Mouse (Mus musculus) megakaryocyte, adult 5-6 weeks (primary cell): Measurements from ENCODE around the gene Nfxl1. TPM values are rescaled to one million over a fixed set of nuclear protein-coding genes. Genes with fewer than 3 reads are reported as not detected.
"Not testable (repeated sequence)": the region's sequence is repeated elsewhere in the genome, so short reads cannot be mapped to it uniquely, and the experiment has no call there.

Source experiments
- ATAC-seq: 2 replicates; pipeline ENCODE4 v1.8.0; 2016; ENCODE audit warnings: mild to moderate bottlenecking, inconsistent platforms; ENCODE audit not compliant: poor library complexity, severe bottlenecking
- total RNA-seq, 2 experiments: library from RNA; stranded (forward) in 1 of 2; stranded (reverse) in 1 of 2; fragments of 153-499, 151-499 nt in 1 of 2; fragments of 221-1000, 200-1000 nt in 1 of 2; gene quantifications; 2 replicates each; pipeline versions ENCODE4 v1.2.3 to v1.2.4; 2015 to 2017

The Nfxl1 gene
- total RNA-seq (2015): 18.5 and 24.1 TPM in 2 replicates
- 12.8 and 17.7 TPM in 2 replicates for total RNA-seq (2017)

GRCm38 (mm10) chr5:72559544-72560049, at the start of gene Nfxl1:
Gene Nfxl1 (minus strand): TSS chr5:72559684.
- peak; percentile 96 for ATAC-seq

- no peak for ATAC-seq
Observed at GRCm38 (mm10) chr5:72603138-72603537, 43.7 kb upstream of the Nfxl1 start.

DNA sequence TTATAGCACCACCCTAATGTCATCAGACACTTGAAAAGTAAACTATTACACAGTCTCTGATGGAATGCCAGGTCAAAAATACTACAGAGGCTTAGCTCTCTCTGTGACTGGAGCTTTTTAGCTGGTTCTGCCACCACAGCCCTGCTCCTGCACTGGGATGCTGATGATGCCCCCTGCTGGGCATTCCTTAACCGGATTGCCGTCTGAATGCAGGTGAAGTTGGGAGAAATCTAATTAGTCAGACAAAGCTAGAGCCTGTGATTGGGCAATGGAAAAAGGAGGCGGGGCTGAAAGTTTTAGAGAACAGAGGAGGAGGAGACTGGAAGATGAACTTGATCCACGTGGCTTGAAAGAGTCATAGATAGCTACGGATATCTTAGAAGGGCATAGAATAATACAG, 41.5 kb upstream of the Nfxl1 start:
- peak; percentile 69 for ATAC-seq

GRCm38 (mm10) chr5:72587192-72587681, 27.8 kb upstream of the Nfxl1 start, which contains the start of gene Gm5868:
Gene Gm5868 (minus strand): TSS chr5:72587551.
- no peak; the same call in 1 of the 2 replicates for ATAC-seq

GRCm38 (mm10) chr5:72586667-72587191, 27.2 kb upstream of the Nfxl1 start:
- ATAC-seq: not testable (repeated sequence)

- ATAC-seq: peak; percentile 49; the same call in 1 of the 2 replicates
Observed at GRCm38 (mm10) chr5:72586122-72586521, 26.6 kb upstream of the Nfxl1 start.

DNA sequence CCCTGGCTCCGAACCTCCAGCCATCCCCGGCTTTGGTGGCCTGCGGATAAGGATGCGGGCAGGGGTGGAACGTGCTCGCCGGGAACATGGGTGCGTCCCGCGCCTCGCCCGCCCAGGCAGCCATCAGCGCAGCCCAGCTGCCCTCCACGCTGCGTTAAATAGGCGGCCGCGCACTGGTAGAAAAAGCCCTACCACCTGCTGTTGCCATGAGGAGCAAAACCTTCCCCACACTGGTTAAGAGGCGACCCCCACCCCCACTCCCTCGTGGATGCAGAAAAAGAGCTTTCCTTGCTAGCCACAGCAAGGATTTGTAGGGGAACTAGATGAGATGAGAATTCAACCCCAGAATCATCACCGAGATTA, 21.5 kb upstream of the Nfxl1 start, which contains the start of gene Zar1:
Gene Zar1, minus strand, starts transcription at position 285 of the 363 bp plus-strand sequence.
- ATAC-seq: not testable (repeated sequence)

DNA sequence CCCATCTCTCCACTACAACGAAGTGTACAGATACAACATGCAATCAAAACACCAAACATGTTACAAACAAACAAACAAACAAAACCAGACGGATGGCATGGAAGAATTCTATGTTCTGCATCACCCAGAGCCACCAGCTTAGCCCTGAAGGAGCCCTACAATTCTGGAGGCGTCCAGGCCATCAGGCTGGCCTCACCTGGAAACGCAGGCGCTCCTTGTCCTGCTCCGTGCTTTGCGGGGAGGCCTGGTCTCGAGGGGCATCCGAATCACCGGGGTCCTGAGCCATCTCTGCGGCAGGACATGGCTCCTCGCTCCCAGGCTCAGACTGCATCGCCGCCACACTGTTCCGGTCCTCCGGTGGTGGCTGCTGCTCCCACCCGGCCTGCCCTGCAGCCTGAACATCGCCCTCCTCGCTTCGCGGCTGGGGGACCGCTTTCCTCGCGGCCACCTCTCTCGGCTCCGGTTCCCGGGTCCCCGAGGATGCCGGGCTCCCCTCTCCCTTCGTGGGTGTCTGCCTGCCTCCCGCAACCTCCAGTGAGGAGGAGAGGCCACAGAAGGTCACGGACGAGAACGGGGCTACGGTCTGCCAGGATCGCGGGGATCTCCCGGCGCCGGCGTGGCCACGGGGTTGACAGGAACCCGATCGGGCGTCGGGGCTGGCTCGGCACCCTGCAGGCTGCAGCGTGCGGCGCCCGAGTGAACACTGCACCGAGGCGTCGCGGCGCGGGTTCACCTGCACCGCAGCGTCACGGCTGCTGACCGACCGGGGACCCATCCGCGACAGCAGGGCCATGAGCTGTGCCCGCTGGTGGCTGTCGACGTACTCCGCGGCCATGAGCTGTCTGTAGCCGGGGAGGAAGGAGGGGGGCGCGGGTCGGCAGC, 20.8 kb upstream of the Nfxl1 start:
- peak; percentile 51 for ATAC-seq

GRCm38 (mm10) chr5:72579599-72579998, 20.1 kb upstream of the Nfxl1 start:
- not testable (repeated sequence) for ATAC-seq

GRCm38 (mm10) chr5:72565621-72566020, 6.1 kb upstream of the Nfxl1 start:
- ATAC-seq: no peak

GRCm38 (mm10) chr5:72563183-72563582, 3.7 kb upstream of the Nfxl1 start:
- not testable (repeated sequence) for ATAC-seq

DNA sequence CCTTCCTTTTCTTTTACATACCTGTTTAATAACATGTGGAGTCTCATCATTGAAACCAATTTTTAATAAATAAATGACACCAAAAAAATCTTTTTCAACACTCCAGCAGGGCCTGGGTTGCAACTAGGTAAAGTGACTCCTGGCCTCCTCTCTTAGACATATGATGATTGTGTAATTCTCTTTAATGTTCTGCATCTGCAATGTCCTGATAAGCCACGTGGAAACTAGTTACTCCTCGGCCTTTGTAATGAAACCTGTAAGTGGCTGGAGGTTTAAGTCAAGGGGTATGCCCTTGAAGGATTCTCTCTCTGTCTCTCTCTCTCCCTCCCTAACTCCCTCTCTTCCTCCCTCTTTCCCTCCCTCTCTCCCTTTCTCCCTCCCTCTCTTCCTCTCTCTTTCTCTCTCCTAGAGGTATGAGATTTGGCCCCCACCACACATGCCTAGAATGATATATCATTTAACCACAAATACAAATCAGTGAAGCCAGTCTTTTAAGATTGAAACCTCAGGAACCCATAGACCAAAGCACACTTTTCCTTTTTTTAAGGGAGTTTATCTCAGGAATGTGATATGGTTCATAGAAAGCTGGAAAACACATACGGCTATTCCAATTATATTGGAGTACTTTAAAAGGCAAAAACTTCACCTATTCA, 1.6 kb upstream of the Nfxl1 start:
- no peak for ATAC-seq

GRCm38 (mm10) chr5:72558716-72559526, 563 bp downstream of the Nfxl1 start:
- peak; percentile 54 for ATAC-seq

DNA sequence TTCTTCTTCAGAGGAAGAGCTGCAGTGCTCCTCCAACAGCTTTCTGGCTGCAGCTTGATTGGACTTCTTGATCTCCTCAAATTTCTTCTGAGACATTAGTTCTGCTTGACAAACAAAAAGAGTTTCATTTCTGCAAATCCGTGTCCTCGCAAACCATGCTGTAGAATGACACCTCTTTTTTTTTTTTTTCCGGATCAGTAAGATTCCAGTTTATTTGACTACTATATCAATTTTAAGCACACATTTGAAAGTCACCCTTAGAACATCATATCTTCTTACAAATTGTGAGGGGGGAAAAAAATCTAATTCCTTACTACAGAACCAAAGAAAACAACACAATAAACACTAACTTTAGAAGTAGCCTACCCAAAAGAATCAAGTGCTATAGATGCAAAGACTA, 3.2 kb downstream of the Nfxl1 start:
- ATAC-seq: no peak

DNA sequence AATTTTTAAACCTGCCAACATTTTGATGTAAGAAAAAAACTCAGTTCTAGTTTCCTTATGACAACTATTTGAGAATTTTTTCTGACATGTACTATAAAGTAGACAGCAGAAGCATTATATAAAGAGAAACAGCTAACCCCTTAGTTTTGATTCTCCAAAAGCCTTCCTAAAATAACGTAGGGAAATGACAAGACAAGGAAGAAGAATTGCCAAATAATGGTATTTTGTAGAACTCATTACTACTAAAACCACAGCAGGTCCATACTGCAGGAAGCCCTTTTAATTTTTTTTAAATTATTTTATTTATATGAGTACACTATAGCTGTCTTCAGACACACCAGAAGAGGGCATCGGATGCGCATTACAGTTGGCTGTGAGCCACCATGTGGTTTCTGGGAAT, 8.3 kb downstream of the Nfxl1 start:
- peak; percentile 54; the same call in 1 of the 2 replicates for ATAC-seq

- ATAC-seq: no peak
Observed at GRCm38 (mm10) chr5:72528896-72529295, 30.6 kb downstream of the Nfxl1 start.

DNA sequence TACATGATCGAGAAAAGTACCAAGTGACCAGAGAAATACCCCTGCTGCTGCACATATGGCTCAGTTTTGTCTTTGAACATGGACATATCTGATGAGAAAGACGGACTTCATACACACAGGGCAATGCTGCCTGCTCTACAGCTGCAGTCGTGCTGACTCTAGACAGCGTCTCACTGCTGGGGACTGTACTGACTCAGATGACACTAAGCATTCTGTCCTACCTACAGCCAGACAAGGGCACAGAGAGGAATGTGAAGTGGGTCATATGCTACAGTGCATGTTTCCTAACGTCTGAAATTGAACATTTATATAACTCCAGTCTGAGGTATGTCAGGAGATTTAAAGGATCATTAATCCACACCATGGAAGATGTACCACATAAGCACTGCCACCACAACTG, 45.7 kb downstream of the Nfxl1 start:
- no peak for ATAC-seq

GRCm38 (mm10) chr5:72505740-72506139, 53.7 kb downstream of the Nfxl1 start:
- no peak for ATAC-seq

GRCm38 (mm10) chr5:72503531-72504523, 55.7 kb downstream of the Nfxl1 start, which contains the start of gene Corin:
Gene Corin (minus strand): TSS chr5:72504473.
- peak; percentile 25 for ATAC-seq
